Mouse (Mus musculus) CH12.LX (cell line): Measurements from ENCODE around the gene Skap1. TPM values are rescaled to one million over a fixed set of nuclear protein-coding genes. Genes with fewer than 3 reads are reported as not detected.
A peak's percentile ranks its signal among the peaks of the same experiment; 100 is the strongest.

Experiments used
- DNase-seq: peaks from one replicate; pipeline ENCODE4 v3.0.0-alpha.2; 2013; ENCODE audit errors: extremely low read depth
- H3K27ac ChIP-seq: 2 replicates; pipeline ENCODE4 v1.5.1; 2012; ENCODE audit warnings: low read depth, mild to moderate bottlenecking, control low read depth, moderate library complexity; ENCODE audit not compliant: insufficient read depth
- H3K27me3 ChIP-seq: replicated peaks from 2 replicates; pipeline ENCODE3; 2012; ENCODE audit warnings: inconsistent platforms
- H3K36me3 ChIP-seq, 2 experiments: replicated peaks in 1 of 2; 2 replicates each; pipeline versions ENCODE3 to v1.6.1; 2012; ENCODE audit warnings: inconsistent platforms in 1 of 2, low read length in 1 of 2, mild to moderate bottlenecking in 1 of 2, mixed read lengths in 1 of 2, moderate library complexity in 1 of 2; ENCODE audit not compliant: control insufficient read depth in 1 of 2, insufficient read depth in 1 of 2
- H3K4me1 ChIP-seq, 2 experiments: 2 replicates each; pipeline ENCODE4 v1.6.1; 2012; ENCODE audit warnings: inconsistent platforms in 1 of 2, moderate library complexity in 1 of 2; ENCODE audit not compliant: insufficient read depth in 2 of 2, control insufficient read depth in 1 of 2
- H3K4me2 ChIP-seq: 2 replicates; pipeline ENCODE4 v1.6.1; 2012; ENCODE audit warnings: low read depth, mild to moderate bottlenecking, control low read depth; ENCODE audit not compliant: poor library complexity, insufficient read depth, severe bottlenecking
- H3K4me3 ChIP-seq, 3 experiments: fragments of 150-350 bp in 1 of 3; sonication (generic) in 1 of 3; replicated peaks in 1 of 3; 2 replicates each; pipeline versions ENCODE3 to v1.5.1; 2011 to 2012; ENCODE audit warnings: low read depth in 2 of 3, low read length in 2 of 3, mild to moderate bottlenecking in 2 of 3, moderate library complexity in 2 of 3, control low read depth in 1 of 3, improper control_type of control experiment in 1 of 3, inconsistent platforms in 1 of 3, mixed read lengths in 1 of 3; ENCODE audit not compliant: poor library complexity in 1 of 3
- H3K79me2 ChIP-seq: replicated peaks from 2 replicates; pipeline ENCODE4 v1.6.1; 2012; ENCODE audit warnings: mild to moderate bottlenecking, moderate library complexity; ENCODE audit not compliant: control insufficient read depth, poor library complexity, insufficient read depth, severe bottlenecking; ENCODE audit errors: extremely low read depth
- H3K9ac ChIP-seq: 2 replicates; pipeline ENCODE4 v1.6.1; 2012; ENCODE audit warnings: low read depth, mild to moderate bottlenecking, control low read depth, moderate library complexity; ENCODE audit not compliant: insufficient read depth
- H3K9me3 ChIP-seq: replicated peaks from 2 replicates; pipeline ENCODE3; 2012; ENCODE audit warnings: low read length, inconsistent platforms, mixed read lengths
- BHLHE40 ChIP-seq: IDR thresholded peaks from 2 replicates; pipeline ENCODE4 v1.6.1; 2011; ENCODE audit warnings: mild to moderate bottlenecking, low read depth, low read length, improper control_type of control experiment
- CTCF ChIP-seq, 2 experiments: IDR thresholded peaks in 1 of 2; conservative IDR thresholded peaks in 1 of 2; 2 replicates each; pipeline ENCODE4 v1.5.1; 2011 to 2012; ENCODE audit warnings: low read depth in 2 of 2, low read length in 2 of 2, improper control_type of control experiment in 1 of 2, inconsistent platforms in 1 of 2, mild to moderate bottlenecking in 1 of 2, moderate library complexity in 1 of 2
- ELF1 ChIP-seq: IDR thresholded peaks from 2 replicates; pipeline ENCODE4 v1.6.1; 2014; ENCODE audit warnings: low read depth, mild to moderate bottlenecking, inconsistent platforms, low read length, improper control_type of control experiment
- ETS1 ChIP-seq: conservative IDR thresholded peaks from 2 replicates; pipeline ENCODE4 v1.6.1; 2012; ENCODE audit warnings: low read depth, mild to moderate bottlenecking, inconsistent platforms, low read length, improper control_type of control experiment, moderate library complexity
- IRF4 ChIP-seq: IDR thresholded peaks from 2 replicates; pipeline ENCODE4 v1.6.1; 2014; ENCODE audit warnings: low read depth, mild to moderate bottlenecking, inconsistent platforms, low read length, improper control_type of control experiment
- JUN ChIP-seq: IDR thresholded peaks from 2 replicates; pipeline ENCODE4 v1.6.1; 2011; ENCODE audit warnings: low read depth, mild to moderate bottlenecking, low read length, improper control_type of control experiment, moderate library complexity; ENCODE audit not compliant: insufficient read depth
- KAT2A ChIP-seq: IDR thresholded peaks from 2 replicates; pipeline ENCODE4 v1.6.1; 2012; ENCODE audit warnings: low read length, improper control_type of control experiment, inconsistent platforms; ENCODE audit not compliant: insufficient replicate concordance
- MAX ChIP-seq: IDR thresholded peaks from 2 replicates; pipeline ENCODE4 v1.6.1; 2011; ENCODE audit warnings: low read length, improper control_type of control experiment
- MEF2A ChIP-seq: IDR thresholded peaks from 2 replicates; pipeline ENCODE4 v1.6.1; 2014; ENCODE audit warnings: low read depth, mild to moderate bottlenecking, inconsistent platforms, low read length, improper control_type of control experiment, borderline replicate concordance
- MXI1 ChIP-seq: IDR thresholded peaks from 2 replicates; pipeline ENCODE4 v1.6.1; 2011; ENCODE audit warnings: mild to moderate bottlenecking, low read depth, low read length, improper control_type of control experiment
- MYC ChIP-seq: IDR thresholded peaks from 2 replicates; pipeline ENCODE4 v1.6.1; 2011; ENCODE audit warnings: low read depth, mild to moderate bottlenecking, improper control_type of control experiment, low read length
- NELFE ChIP-seq: IDR thresholded peaks from 2 replicates; pipeline ENCODE4 v1.6.1; 2011; ENCODE audit warnings: low read depth, low read length, improper control_type of control experiment
- NRF1 ChIP-seq: IDR thresholded peaks from 2 replicates; pipeline ENCODE4 v1.6.1; 2014; ENCODE audit warnings: low read depth, mild to moderate bottlenecking, inconsistent platforms, low read length, improper control_type of control experiment, moderate library complexity
- POLR2A ChIP-seq: IDR thresholded peaks from 2 replicates; pipeline ENCODE4 v1.6.1; 2011; ENCODE audit warnings: low read depth, mild to moderate bottlenecking, improper control_type of control experiment, low read length
- SIN3A ChIP-seq: IDR thresholded peaks from 2 replicates; pipeline ENCODE4 v1.6.1; 2012; ENCODE audit warnings: low read length, improper control_type of control experiment, inconsistent platforms
- SMC3 ChIP-seq: IDR thresholded peaks from 2 replicates; pipeline ENCODE4 v1.6.1; 2011; ENCODE audit warnings: low read depth, low read length, improper control_type of control experiment
- TBP ChIP-seq: conservative IDR thresholded peaks from 2 replicates; pipeline ENCODE4 v1.6.1; 2011; ENCODE audit warnings: low read depth, low read length, improper control_type of control experiment
- TCF12 ChIP-seq: IDR thresholded peaks from 2 replicates; pipeline ENCODE4 v1.6.1; 2014; ENCODE audit warnings: low read depth, mild to moderate bottlenecking, inconsistent platforms, low read length, improper control_type of control experiment
- USF1 ChIP-seq: IDR thresholded peaks from 2 replicates; pipeline ENCODE4 v1.6.1; 2014; ENCODE audit warnings: low read depth, mild to moderate bottlenecking, inconsistent platforms, low read length, improper control_type of control experiment
- USF2 ChIP-seq: conservative IDR thresholded peaks from 2 replicates; pipeline ENCODE4 v1.6.1; 2011; ENCODE audit warnings: low read depth, low read length, improper control_type of control experiment
- ZC3H11A ChIP-seq: IDR thresholded peaks from 2 replicates; pipeline ENCODE4 v1.6.1; 2012; ENCODE audit warnings: low read depth, mild to moderate bottlenecking, inconsistent platforms, low read length, improper control_type of control experiment
- ZMIZ1 ChIP-seq: IDR thresholded peaks from 2 replicates; pipeline ENCODE4 v1.6.1; 2012; ENCODE audit warnings: low read depth, mild to moderate bottlenecking, inconsistent platforms, low read length, improper control_type of control experiment
- dilution Hi-C: fragments of 300-500 bp; cut with MboI; formaldehyde crosslinking; loops from 2 replicates; pipeline ENCODE4 v1.14.3; 2020; ENCODE audit warnings: low sequenced_read_pairs; ENCODE audit not compliant: extremely low pct_unique_long_range_greater_than_20kb, extremely low pct_ligation_motif_present
- in situ Hi-C: fragments of 300-500 bp; cut with MboI; formaldehyde crosslinking; loops from 3 replicates; pipeline ENCODE4 v1.14.3; 2019; ENCODE audit warnings: low sequenced_read_pairs, low pct_ligation_motif_present, low pct_unique_long_range_greater_than_20kb, mixed read lengths
- polyA plus RNA-seq: library from polyadenylated mRNA; unstranded; fragments of >175 nt; gene quantifications from 2 replicates; pipeline ENCODE4 v1.2.1, GENCODE M21; 2012; ENCODE audit warnings: low read depth; ENCODE audit not compliant: insufficient read length
- total RNA-seq, 2 experiments: library from RNA; depleted of rRNA; stranded (reverse); fragments of 300-350 nt in 1 of 2; fragments of >200 nt in 1 of 2; gene quantifications; 2 replicates each; pipeline ENCODE4 v1.2.3; 2012 to 2014

The Skap1 gene
- total and polyA plus RNA-seq, 3 experiments = not detected

DNA sequence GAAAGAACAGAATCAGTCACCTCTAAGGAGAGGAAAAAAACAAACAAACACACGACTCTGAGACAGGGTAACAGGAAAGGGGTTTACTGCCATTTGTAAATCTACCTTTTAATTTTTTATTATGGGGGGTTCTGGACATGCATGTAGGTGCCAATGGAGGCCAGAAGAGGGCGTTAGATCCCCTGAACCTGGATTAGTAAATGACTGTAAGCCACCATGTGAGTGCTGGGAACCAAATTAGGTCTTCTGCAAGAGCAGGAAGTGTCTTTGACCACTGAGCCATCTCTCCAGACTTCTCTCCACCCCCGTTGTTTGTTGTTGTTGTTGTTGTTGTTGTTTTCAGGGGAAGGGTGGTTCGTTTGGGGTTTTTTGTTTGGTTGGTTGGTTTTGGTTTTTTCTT lies 293.0 kb downstream of the Skap1 start:
- Histone ChIP-seq H3K4me2 (no peak overlapping the region), H3K9ac (no peak overlapping the region), H3K79me2 (no peaks in the 10 kb centered on the region), H3K4me3 (no peak overlapping the region), H3K36me3 (no peaks in the 10 kb centered on the region), H3K4me1 (peaks cover 14 to 28% of the 10 kb centered on the region in 2 experiments; a peak in 3 of 4 replicates), H3K27me3 (peaks cover 9% of the 10 kb centered on the region), H3K27ac (no peak overlapping the region), H3K9me3 (peaks cover 5% of the 10 kb centered on the region)
- dilution Hi-C loops = no loop called here
- no peak for TF ChIP-seq SIN3A
- TF ChIP-seq CTCF (conservative IDR thresholded peaks at IDR 0.05 in 1 of 2, IDR thresholded peaks at IDR 0.05 in 1 of 2; ENCODE audit: low read depth in 2 of 2, low read length in 2 of 2) = peak in 1 of 2 experiments; percentile 22; a peak in 2 of 4 replicates
- DNase-seq = no peak
- in situ Hi-C loops = no loop called here

DNA sequence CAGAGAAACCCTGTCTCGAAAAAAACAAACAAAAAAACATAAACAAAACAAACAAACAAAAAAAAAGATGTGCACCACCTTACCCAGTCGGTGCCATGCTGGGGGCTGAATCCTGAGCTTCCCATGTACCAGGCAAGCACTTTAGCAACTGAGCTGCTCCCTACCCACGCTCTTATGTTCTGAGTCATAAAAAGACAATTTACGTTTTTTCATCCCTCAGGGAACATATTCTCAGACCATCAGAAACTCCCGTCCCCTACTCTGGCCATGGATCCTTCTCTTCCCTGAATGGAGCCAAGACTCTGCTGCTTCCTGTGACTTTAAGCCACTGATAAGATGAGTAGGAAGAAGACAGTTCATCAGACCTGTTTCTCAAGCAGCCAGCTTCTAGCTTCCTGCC lies 294.0 kb downstream of the Skap1 start:
- TF ChIP-seq ZMIZ1 (no peak), TCF12 (no peak), IRF4 (no peak), BHLHE40 (no peak), SMC3 (no peak), MXI1 (no peak), ELF1 (no peak), JUN (no peak), MEF2A (no peak), NELFE (no peak), MAX (no peak), KAT2A (no peak), MYC (no peak), ZC3H11A (no peak), USF2 (no peak), NRF1 (no peak), POLR2A (no peak), TBP (no peak), USF1 (no peak), ETS1 (no peak)
- in situ Hi-C loops (no loop called here), dilution Hi-C loops (no loop called here)
- Histone ChIP-seq H3K36me3 (peaks cover 0 to 7% of the 10 kb centered on the region in 2 experiments), H3K79me2 (no peaks in the 10 kb centered on the region), H3K4me3 (no peak overlapping the region), H3K27me3 (peaks cover 6% of the 10 kb centered on the region), H3K4me1 (peaks cover 21 to 37% of the 10 kb centered on the region in 2 experiments), H3K27ac (no peak overlapping the region), H3K9ac (no peak overlapping the region), H3K9me3 (peaks cover 5% of the 10 kb centered on the region), H3K4me2 (no peak overlapping the region)
- DNase-seq = no peak
